Mouse (Mus musculus): ENCODE measurements around the gene Olfr1031.
"Not testable (repeated sequence)": the region's sequence is repeated elsewhere in the genome, so short reads cannot be mapped to it uniquely, and the experiment has no call there.

Olfr1031 gene

GRCm38 (mm10) chr2:85990004-85990403 lies at the start of gene Olfr1031:
TSS of gene Olfr1031 (plus strand) at chr2:85990304.
- in situ Hi-C loops (cut with MboI, MseI), result no loop called here

- in situ Hi-C loops (cut with MboI, MseI), result no loop called here
These were observed 40.0 kb upstream of the Olfr1031 start, which contains the start of gene Olfr1028 for GRCm38 (mm10) chr2:85950137-85950536. TSS of gene Olfr1028 (plus strand) at chr2:85950437.

- in situ Hi-C loops (cut with MboI, MseI), result no loop called here
These were observed 16.5 kb upstream of the Olfr1031 start, which contains the start of gene Olfr1029 for GRCm38 (mm10) chr2:85973595-85973994. TSS of gene Olfr1029 (plus strand) at chr2:85973895.

GRCm38 (mm10) chr2:85978976-85979375 lies 11.1 kb upstream of the Olfr1031 start, which contains the start of gene Olfr1030:
TSS of gene Olfr1030 (plus strand) at chr2:85979276.
- in situ Hi-C loops (cut with MboI, MseI), result no loop called here

GRCm38 (mm10) chr2:86005240-86005639 lies 15.1 kb downstream of the Olfr1031 start, which contains the start of gene Olfr1032:
TSS of gene Olfr1032 (plus strand) at chr2:86005540.
- in situ Hi-C loops (cut with MboI, MseI), result no loop called here

- in situ Hi-C loops (cut with MboI, MseI), result not testable (repeated sequence)
These were observed 30.3 kb downstream of the Olfr1031 start, which contains the start of gene Olfr1033 for GRCm38 (mm10) chr2:86020406-86020805. TSS of gene Olfr1033 (plus strand) at chr2:86020633.

- in situ Hi-C loops (cut with MboI, MseI), result not testable (repeated sequence)
These were observed 31.4 kb downstream of the Olfr1031 start for GRCm38 (mm10) chr2:86021518-86021917.
